Mouse (Mus musculus) layer of hippocampus, postnatal 14 days (tissue): Measurements from ENCODE around the gene Notch2. TPM values are rescaled to one million over a fixed set of nuclear protein-coding genes. Genes with fewer than 3 reads are reported as not detected.

Experiments used
- DNase-seq, 2 experiments: peaks; one replicate each; pipeline ENCODE4 v3.0.0; 2021 to 2022; ENCODE audit warnings: low spot score in 2 of 2, mixed read lengths in 1 of 2
- long read RNA-seq, 2 experiments: library from polyadenylated mRNA; stranded (forward); transcript quantifications; one replicate each; pipeline ENCODE4 v2.0.0; 2021
- total RNA-seq, 2 experiments: library from RNA; stranded (reverse); gene quantifications; 2 replicates each; pipeline ENCODE4 v1.2.3; 2021

Gene Notch2
- total RNA-seq, result 10 to 100 TPM; 27.4 to 31.3 TPM
- long read RNA-seq, experiment 1, partial matches to known transcripts, result 0 of 1 reads
- long read RNA-seq, experiment 1, other reads (novel, unspliced or antisense), result 1 of 1 reads
- long read RNA-seq, experiment 2, partial matches to known transcripts, result 0 of 1 reads
- long read RNA-seq, experiment 2, other reads (novel, unspliced or antisense), result 1 of 1 reads

DNA sequence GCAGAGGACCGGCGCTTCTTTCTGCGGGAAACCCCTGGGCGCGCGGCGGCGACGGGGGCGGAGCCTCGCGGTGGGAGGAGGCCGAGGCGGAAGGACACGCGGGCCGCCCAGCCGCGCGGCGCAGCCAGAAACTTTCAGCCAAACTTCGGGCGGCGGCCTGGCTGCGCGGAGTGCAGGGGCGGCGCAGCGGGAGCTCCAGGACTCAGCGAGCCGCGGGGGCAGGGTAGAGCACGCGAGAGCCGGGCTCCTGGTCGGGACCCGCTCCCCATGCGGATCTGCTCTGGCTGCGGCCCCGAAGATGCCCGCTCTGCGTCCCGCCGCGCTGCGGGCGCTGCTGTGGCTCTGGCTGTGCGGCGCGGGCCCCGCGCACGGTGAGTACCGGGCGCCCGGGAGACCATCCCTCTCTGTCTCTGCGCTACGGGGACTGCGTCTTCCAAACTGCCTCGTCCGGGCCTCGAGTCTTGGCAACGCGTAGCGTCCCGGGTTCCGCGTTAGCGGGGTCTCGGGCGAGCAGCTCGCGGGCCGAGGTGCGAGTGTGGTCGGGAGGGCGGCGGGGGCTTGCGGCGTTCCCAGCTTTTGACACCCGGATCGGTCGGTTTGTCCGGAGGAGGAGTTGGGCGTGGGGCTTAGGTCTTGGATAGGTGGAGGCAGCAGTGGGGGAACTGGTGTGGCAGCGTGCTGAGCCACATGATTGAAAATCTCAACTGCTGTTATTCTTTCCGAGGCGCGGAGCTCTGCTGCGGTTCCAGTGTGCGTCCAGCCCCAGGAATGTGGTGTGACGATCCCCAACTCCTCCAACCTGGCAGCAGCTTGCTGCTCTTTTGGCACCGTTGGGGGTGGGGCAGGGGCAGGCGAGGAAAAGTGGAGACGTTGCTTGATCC is at the start of gene Notch2:
Gene Notch2 (plus strand): TSS at position 127 of the 881 bp plus-strand sequence.
- DNase-seq, result peak; percentile 93 to 94

DNA sequence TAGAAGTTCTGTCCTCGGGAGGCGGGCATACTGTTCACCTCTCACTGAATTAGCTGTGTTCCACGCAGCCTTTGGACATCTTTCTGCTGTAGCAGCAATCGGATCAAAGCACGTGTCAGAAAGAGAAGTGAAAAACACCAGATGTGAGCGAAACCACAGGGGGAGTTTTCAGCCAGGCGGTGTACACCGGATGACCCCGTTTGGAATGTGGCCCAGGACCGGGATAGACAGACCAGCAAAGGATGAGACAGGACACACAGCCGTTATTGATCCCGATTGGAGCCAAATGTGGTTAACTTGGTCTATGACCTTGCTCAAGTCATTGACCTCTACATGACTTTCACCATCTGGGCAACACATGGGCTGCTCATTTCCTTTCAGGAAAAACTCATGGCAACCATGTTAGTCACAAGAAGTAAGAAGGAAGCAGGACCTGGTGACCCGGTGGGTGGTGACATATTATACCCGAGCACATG is 48.4 kb upstream of the Notch2 start:
- peak in 1 of 2 experiments; percentile 18 for DNase-seq

DNA sequence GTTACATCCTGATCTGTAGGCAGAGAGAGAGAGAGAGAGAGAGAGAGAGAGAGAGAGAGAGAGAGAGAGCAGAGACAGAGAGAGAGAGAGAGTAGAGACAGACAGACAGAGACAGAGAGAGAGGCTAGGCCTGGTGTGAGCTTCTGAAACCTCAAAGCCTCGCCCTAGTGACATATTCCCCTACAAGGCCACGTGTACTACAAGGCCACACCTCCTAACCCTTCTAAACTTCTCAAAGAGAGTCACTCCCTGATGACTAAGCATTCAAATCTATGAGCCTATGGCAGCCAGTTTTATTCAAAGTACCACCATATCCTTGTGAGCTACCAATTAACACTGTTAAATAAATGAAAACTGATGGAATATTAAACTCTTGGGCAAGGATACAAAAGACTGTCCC is 45.7 kb upstream of the Notch2 start:
- no peak for DNase-seq

DNA sequence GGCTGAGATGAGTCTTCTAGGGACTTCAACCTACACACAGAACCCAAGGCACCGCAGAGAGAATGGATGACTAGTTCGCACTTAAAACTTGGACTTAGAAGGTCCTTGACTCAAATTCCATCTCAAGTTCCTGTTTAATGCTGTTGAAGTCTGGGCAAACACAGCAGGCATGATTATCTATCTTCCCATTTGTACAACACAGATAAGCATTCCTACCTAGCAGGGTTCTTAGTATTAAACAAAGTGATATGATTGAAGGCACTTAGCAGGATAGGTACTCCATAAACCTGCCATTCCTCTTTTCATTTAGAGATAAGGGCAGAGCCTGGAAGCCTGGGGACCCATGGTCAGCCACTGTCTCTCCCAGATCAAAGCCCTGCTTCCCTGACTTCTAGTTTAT is 45.1 kb upstream of the Notch2 start:
- DNase-seq, result no peak

DNA sequence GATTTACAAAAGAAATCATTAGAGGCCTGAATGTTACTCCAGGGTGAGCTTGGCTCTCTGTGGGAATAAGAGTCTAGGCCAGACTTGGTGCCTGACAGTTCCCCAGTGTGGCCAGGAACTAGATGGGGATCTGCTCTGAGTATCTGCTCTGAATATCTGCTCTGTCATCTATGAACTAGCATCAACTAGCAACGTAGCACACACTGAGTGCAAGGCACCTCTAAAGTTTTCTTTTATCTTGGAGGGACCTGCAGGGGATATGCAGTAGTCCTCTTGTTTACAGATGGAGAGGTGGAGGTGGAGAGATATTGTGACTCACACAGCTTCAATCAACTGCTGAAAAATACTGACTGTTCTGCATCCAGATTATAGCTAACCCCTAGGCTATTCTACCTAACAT is 44.3 kb upstream of the Notch2 start:
- no peak for DNase-seq

DNA sequence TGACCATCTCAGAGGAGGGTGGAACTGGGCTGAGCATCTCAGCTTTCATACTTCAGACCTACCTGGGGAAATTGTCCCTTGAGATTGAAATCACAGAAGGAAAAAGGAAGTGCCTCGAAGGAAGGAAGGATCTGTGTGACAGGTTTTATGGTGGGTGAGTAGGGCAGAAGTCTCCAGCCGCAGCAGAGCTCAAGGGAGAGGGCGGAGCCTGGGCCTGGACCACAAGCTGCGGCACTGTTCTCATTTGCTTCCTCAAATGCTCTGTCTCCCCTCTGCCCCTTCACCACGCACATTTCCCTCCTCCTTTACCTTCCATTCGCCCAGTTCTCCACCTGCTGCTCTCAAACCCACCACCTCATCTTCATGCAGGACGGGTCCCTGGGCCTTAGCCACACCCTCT is 42.2 kb upstream of the Notch2 start:
- no peak for DNase-seq

DNA sequence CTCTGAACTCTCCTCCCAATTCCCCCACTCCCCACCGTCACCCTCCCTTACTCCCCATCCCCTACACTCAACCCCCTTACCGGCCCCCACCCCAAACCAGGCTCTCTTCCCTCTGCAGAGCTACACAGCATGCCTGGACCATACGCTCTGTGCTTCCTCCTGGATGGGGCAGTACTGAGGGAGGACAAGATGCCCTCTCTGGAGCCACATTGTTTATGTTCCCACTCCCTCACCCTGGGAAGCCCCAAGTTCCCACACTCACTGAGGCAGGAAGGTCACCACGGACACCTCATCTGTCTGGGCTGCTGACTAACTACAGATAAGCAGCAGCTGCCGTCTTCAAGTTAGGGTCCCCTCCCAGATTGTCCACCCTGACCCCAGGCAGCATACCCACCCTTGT is 41.1 kb upstream of the Notch2 start:
- no peak for DNase-seq

DNA sequence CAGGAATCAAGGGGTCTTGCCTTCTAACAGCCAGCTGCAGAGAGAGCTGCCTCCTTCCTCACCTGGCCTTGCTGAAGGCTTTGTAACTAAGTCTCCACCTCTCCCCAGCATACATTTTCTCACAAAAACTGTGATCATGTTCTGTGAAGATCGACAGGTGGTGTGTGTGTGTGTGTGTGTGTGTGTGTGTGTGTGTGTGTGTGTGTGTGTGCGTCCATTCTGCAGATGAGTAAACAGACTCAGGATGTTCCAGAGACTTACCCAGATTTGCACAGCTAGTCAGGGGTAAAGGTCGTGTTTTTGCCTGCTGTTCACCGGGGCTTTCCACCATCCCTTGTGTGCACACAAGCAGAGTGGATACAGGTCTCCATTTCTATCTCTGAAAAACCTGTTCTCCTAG is 40.6 kb upstream of the Notch2 start:
- no peak for DNase-seq

DNA sequence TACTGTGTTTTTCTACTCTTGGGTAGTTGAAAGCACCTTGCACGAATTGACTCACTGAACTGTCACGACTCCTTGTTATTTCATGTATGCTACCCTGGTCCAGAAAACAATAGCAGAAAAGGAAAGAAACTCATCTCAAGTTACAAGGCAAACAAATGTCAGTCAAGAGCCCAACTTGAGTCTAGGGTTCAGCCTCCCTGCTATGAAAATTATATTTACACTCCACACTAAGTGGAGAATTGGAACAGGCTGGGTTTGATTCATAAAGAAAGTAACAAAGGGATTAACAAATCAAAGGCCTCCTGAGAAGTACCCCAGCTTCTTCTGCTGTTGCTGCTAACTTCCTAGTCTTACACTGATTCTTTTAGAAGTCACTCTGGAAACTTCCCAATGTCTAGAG is 40.0 kb upstream of the Notch2 start:
- no peak for DNase-seq

DNA sequence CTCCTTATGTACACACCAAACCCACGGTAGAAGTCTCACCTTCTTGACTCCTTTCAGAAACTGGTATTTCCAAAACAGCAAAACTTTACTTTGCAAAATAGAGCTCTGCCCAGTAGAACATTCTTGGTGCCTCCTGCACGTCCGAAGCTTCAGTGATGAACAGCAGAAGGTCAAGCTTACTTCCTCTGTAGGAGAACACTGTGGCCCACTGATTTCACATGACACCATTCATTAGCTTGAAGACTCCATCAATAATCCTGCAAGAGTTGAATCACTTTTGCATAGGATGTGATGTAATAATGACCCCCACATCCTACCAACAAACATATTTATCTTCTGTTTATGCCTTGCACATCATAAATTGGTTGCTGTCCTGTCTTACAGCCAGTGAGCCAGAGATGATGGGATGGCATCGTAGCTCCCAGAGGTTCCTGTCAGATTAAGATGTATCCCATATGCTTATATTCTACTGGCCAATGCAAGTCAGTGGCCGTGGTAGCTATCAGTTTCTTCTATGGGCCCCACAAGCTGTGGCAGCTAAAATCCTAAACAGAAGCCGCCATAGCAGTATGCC is 39.0 kb upstream of the Notch2 start:
- DNase-seq, result no peak

DNA sequence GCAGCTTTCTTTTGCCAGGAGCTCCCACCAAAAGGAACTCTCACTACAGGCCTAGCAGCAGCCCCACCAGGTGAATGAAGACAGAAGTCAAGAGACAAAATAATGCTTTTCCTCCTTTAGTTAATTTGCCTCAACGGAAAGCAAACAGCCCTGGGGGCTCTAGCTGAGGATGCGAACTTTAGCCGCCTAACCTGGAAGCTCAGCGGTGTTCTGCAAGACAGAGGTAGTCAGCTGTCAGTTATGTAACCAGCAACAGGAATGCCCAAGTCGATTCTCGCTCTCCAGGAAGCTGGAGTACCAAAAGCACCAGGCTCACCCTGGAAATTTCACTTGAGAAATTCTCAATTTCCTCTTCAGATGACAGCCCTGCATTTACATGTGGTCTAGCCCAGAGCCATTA is 36.6 kb upstream of the Notch2 start:
- DNase-seq, result no peak

DNA sequence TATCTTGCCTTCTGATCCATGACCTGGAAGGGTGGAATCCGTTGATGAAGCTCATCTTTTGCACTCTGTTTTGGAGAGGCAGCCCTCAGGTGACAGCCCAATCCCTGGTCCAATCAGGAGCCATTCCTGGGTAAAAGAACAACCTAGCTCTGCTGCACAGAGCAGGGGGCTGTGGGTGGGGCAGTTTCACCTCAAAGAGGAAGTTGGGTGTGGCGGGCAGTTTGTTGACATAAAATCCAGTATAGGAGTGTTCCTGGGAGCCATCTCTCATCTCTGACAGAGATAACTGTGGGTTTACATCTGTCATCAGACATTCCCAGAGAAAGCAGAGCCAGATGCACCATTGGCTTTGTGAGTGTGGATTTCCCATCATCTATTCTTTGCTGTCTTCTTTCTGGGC is 34.6 kb upstream of the Notch2 start:
- DNase-seq, result no peak

DNA sequence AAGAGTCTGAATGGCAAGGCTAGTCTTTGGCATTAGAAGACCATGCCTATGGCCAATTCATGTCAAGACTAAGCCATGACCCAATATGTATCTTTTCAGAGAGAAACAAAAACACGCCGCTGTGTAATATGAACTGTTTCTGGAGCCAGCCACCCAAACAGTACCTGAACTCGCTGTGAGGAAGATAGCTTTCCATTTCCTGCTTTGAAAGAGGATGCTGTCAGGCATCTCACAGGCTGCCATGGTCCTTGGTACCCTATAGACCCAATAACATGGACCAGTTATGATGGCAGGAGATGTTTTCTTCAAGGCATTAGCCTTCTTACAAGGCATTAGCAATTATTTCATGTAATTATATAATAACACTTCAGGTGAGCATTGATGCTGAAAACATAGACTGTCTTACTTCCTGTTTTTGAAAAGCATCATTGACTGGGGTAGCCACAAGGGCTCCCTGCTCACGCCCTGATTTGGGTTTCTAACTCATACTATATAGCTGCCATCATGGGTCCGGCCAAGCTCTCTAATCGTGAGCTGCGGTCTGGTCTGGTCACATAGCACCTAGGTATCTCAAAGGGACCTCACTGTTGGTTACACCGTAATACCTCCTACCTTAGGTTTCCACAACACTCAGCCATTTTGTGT is 32.5 kb upstream of the Notch2 start:
- no peak for DNase-seq

DNA sequence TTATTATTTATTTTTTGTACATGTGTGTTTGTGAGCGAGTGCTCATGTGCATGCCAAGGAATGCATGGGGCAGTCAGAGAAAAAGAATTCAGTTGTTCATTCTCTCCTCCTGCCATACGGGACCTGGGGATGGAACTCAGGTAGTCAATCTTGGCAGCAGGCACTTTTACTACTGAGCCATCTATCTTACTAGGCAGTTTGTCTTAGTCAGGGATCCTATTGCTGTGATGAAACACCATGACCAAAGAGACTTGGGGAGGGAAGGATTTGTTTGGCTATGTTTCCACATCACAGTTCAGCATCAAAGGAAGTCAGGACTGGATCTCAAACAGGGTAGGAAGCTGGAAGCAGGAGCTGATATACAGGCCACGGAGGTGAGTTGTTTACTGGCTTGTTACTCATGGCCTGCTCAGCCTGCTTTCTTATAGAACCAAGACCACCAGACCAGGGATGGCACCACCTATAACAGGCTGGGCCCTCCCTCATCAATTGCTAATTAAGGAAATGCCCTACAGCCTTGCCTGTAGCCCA is 31.9 kb upstream of the Notch2 start:
- no peak for DNase-seq

DNA sequence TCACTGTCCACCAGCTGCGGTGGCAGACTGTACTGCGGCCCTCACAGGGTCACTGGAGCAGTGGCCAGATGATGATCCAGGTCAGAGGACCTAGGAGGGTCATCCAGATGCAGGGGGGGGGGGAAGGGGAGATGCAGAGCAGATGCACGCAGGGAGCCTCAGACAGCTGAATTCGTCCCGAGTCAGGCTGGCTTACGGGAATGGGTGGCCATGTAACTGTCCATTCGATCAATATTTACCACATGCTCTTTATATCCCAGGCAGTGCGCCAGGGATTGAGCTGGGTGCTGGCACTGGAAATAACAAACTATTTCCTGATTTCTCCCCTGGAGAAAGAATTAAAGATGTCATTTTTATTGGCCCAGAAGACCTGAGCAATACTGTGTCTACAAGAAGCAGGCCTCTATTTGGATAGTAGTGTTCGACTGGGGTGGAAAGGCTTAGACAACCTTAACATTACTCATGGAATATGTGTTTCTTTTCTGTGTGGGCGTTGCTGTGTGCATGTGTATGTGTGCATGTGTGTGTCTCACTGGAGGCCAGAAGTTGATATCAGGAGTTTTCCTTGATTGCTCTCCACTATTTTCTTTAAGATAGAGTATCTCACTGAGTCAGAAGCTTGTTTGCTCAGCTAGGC is 28.3 kb upstream of the Notch2 start:
- no peak for DNase-seq

DNA sequence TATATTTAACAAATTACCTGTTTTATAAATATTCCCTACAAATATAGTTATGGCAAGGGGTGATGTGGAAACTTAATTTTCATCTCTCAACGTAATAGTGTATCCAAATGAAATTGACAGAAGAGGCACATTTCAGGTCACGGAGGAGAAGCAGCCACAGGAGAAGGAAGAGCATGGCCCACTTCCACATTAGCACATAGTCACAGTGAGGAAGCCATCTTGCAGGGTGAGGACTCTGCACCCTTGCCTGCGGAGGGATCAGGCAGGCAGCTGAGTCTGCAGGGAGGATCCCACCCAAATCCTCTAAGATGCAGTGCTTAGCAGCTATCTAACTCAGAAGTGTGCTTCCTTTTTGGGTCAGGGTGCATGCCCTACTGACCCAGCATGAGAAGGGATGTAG is 27.6 kb upstream of the Notch2 start:
- DNase-seq, result no peak

DNA sequence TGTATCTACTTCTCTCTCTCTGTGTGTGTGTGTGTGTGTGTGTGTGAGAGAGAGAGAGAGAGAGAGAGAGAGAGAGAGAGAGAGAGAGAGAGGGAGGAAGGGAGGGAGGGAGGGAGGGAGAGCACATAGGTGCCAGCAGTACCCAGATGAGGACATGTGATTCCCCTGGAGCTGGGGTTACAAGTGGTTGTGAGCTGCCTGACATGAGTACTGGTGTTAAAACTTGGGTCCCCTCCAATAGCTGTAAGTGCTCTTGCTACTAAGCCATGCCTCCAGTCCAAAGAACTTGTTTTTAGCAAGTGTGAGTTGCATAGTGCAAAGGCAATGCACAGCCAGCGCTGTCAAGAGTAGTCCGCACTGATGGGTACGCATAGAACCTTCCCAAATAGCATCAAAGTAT is 26.2 kb upstream of the Notch2 start:
- DNase-seq, result no peak

DNA sequence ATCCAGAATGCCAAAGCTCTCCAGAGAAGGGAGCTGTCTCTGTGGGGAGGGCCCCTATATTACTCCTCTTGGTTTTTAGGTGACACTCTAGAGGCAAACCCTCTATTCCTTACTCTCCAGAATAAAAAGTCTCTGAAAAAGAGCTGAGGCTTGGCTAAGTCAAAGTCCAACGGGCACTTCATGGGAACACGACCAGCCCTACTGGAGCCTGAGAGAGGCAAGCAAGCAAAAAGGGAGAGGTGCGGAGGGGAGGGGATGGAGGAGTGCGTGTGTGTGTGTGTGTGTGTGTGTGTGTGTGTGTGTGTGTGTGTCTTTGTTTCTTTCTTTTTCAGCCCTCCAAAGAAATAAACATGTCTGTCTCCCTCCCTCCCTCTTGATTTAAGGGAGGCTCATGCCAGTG is 24.6 kb upstream of the Notch2 start:
- no peak for DNase-seq

DNA sequence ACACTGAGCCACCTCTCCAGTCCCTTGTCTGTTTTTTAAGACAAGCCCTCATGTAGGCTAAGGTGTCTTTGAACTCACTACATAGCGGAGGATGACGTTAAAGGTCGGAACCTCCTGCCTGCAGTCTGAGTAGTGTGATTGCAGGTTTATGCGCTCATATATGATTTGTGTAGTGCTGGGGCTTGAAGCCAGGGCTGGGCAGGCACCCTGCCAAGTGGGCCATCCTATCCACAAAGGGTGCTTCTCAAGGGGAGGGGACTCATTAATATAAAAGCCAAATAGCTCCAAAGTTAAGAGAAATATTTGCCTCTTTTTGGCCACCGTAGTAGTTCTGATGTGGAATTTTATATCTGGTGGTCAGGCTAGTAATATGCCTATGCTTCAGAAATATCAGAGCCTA is 22.8 kb upstream of the Notch2 start:
- no peak for DNase-seq

DNA sequence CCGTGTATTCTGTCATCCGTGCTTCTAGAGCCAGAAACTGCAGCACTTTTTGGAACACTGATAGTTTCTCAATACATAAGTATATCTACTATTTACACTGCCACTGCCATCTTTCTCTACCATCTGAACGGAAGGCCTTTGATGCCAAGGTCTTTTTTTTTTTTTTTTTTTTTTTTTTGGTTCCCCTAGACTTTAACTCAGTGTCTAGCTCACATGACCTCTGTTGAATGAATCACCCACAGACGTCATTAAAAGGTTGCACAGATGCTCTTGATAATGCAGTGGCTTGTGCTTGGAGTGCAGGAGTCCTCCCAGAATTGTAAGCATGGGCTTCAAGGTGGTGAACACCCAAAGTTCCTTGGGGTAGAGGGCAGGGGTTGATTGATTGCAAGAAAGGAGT is 21.0 kb upstream of the Notch2 start:
- no peak for DNase-seq

DNA sequence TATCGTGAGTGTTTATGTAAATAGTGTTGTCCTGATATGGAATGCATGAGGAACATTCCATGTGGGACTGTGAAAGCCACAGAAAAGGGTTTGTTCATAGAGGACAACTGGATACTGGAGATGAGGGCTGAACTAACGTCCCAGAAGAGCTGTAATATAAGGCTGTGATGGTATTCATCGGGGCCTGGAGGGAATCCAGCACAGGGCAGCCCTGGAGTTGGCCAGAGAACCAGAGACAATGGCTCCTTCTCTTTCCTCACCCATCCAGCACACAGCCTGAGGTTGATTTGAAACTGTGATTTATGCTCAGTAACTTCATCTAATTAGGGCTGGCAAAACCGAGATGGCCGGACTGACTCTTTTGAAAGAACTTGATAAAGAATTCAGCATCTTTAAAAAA is 20.1 kb upstream of the Notch2 start:
- DNase-seq, result no peak
